Mouse (Mus musculus): Measurements from ENCODE around the gene Lrig1.

Gene Lrig1

DNA sequence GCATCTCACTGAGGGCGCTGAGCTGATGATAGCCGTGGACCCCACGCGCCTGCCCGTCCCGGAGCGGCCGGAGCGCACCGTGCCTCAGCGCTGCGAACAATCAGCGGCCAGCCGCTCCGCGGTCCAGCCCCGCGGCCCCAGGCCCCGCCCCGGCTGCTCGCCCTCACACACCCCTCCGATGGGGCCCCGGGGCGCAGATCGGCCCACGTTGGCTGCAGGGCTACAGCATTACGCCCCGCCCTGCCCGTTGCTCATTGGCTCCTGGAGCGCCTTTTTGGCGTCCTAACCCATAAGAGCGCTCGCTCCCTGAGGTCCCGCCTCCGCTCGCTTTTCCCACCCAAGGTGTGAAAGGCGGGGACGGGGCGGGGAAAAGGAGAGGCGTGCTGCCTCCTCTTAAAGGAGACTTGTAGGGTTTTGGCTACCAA, at the start of gene Lrig1:
Gene Lrig1, minus strand, starts transcription at position 92 of the 425 bp plus-strand sequence.
- DNase-seq, result peak; percentile 98 to 99

DNA sequence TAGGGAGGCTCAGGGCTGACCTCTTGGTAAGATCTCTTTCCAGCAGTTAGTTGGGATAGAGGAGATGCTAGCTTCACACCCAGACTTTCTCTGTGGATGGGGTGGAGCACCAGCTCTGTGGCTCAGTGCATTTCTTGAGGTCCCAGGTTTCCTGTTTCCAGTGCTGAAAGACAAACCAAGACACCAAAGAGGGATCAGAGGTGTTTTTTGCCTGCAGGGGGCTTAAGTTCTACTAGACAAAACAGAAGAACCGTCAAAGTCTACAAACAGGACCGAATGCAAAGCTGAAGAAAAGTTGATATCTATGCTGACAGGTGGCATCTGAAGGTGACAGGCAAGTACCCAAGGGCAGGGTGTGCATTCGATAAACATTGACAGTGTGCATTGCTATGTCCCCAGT, 49.7 kb upstream of the Lrig1 start:
- no peak for DNase-seq

DNA sequence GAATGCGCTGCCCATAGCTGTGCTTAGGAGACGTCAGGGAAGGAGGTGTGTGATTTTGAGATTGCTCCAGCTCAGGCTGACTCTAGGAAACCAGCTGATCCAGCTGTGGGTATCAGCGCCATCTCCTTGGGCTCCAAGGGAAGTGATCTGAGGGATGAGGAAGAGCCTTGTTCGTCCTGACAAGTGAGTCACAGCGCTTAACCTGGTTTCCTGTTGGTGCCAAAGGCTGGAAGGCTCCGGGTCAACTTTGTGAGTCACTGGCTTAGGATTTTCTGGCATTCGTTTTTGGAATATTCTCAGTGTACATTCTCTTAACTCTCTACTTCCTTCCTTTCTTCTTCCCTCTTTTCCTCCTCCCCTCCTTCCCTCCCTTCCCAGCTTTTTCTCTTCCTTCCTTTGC, 48.4 kb upstream of the Lrig1 start:
- DNase-seq, result no peak

DNA sequence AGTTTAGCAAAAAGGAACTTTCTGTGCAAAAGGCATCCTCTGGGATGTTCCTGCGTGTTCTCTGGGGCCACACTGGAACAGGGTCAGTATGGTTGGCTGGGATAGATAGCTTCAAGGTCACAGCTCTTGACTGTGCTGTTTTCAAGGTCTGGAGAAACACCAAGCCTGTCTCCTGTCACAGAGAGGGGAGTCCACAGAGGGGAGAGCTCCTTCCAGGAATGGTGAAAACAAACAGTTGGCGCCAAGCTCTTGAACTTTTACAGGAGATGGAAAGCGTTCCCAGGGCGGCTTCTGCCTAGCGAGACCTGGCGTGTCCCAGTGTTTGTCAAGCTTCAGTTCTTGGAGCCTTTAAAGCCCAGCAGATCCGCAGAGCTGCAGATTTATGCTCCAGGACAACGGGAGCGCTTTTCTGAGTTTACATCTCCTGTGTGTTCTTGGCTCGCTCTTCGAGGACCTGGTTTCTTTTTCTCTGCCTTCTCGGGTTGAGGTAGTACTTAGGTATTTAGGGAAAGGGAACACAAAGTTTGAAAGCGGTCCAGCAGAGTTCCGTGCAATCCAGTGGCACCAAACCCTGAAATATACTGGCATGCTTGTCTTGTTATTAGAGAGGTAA, 40.3 kb upstream of the Lrig1 start:
- DNase-seq, result no peak

DNA sequence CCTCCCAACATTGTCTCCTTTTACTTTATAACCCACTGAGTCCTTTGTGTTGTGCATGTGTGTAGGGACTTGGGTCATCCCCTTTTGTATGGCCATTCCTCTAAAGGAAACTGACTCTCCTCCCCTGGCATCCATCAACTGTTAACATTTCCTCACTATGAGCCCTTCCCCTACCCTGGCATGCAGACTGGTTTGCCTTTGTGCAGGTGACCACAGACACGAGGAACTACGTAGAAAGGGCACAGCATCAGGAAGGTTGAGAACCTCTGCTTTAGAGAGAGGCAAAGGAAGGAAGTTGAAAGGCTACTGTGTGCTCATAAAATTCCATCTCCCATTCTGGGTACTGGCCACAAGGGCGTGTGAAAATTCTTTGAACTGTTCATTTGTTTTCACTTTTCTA, 38.7 kb upstream of the Lrig1 start:
- DNase-seq, result no peak

DNA sequence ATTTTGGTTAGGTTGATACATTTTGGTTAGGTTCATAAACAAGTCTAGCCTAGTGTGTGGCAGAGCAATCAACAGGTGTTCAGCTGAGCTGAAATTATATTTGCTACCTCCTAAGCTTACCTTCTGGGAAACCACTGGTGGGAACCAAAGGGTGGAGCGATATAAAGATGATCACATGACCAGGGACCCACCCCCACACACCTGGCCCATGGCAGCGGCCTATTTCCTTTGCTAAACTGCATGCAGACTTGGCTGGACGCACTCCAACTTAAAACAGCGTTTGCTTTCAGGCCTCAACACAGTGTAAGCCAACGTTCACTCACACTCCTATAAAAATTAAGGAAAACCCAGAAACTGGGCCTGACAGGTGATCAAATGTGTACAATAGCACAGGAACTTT, 33.9 kb upstream of the Lrig1 start:
- no peak for DNase-seq

DNA sequence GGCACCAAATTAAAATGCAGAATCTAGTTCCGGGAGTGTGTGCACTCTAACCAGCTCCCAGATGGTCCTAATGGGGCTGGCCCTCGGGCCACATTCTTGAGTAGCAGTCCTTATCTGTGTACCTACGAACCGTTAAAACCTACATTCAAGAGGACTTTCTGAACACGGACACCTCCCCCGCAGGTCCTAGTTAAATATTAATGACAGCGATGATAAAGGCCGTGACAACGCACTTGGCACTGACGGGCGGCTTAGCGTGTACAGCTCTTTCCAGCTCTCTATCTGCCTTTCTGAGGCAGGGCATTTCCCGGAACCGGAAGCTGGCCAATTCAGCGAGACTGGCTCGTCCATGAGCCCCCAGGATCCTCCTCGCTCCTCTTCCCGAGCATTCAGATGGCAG, 29.9 kb upstream of the Lrig1 start:
- DNase-seq, result peak; percentile 32 to 56

DNA sequence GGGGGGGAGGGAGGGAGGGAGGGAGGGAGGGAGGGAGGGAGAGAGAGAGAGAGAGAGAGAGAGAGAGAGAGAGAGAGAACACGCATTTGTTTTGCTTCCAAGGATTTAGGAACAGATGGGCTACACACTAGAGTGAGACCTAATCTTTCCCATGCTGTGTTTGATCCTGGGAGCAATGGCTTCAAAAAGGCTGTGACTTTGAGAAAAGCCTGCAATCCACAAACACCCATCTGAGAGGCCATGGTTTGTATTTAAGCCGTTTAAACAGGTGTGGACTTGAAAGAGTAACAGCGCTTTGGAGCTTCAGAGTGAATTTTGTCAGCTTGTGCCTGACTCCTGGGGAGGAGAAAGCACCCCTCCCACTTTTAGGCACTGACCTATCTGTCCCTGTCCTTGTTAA, 29.2 kb upstream of the Lrig1 start:
- DNase-seq, result no peak

DNA sequence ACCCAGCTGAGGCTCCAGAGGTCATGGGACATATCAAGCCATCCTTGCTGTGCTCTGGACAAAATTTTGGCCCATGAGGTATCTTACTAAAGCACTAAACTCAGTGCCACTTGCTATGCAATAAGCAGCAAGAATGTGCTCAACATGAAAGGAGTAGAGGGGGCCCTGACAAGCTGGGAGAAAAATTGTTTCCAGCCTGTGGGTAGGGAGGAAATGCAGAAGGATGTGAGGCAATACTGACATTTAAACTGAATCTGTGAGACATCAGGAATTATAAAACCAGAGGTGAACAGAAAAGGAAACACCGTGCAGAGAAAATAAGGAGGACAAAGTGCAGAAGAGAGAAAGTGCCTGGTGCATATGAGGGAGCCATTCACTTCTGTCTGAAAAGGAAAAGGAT, 24.7 kb upstream of the Lrig1 start:
- DNase-seq, result no peak

DNA sequence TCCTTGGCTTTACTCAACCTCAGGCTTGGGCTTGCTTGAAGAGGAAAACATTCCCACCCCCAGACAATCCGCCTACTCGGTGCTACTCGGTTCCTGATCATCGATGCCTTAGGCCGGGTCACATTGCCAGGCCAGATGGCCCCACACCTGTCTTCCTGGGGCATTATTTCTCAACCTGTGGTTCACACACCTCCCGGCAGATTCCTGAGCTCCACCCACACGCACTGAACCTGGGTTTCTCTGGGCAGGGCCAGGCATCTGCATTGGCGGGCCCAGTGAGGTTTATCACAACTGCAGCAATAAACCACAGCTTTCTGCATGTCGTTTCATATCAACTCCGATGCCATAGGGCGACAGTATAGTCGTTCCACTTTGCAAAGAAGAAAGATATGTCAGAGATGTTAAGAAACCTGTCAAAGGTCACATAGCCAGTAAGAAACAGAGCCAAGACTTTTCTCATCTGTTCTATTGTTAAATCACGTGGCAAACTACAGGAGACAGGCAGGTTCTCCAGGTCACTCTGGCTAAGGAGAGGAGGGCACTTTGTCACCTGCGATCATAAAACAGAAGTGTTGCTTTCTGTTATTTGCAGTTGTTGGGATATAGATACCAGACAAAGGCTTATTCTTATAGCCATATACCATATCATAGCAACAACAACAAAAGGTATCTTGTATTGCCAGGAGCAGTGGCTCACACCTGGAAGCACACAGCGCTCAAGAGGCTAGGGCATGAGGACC, 18.8 kb upstream of the Lrig1 start:
- DNase-seq, result no peak

DNA sequence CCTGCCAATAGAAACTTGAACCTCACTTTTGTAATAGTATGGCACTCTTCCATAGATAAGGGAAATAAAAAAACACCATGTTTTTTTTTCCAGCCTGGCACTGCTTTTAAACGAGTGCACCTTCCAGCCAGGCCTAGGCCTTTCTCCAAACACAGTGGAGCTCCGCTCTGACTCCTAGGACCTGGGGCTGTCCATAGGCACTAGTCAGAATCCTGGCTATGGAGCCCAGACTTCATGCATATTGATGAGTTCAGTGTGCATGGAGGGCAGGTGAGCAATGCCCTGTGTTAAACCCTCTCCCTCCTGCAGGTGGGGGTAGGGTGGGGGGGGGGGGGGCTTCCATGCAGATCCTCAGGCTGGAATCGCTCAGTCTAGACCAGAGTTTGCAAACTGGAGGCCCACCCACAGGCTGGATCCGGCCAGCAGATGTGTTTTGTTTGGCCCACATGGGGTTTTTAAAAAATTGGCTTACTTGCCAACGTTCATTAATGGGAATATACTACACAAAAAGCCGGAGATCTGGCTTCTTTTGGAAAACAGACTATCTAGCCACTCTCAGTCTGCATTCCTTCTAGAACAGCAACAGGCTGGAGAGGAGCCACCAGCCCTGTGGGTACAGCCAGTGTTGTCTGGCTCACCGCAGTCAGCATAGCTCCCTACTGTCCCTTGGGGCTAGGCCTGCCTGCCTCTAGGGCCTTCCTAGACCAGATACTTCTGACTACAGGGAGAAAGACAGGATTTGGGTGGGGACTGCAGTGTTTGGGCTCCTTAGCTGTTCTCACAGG, 17.9 kb upstream of the Lrig1 start:
- peak; percentile 17 to 18 for DNase-seq

DNA sequence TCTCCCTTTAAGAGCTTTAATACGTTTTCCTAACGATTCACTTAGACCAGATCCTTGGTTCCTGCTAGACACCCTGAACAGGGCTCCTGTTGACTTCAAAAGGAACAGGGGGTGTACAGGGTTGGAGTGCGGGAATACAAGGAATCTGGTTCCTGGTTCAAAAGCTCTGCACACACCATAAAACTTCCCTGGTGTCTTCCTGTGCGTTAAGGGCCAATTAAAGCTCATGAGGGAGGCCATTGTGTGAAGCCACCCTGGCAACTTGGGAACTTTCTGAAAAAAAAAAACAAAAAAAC, 15.6 kb upstream of the Lrig1 start:
- DNase-seq, result no peak

DNA sequence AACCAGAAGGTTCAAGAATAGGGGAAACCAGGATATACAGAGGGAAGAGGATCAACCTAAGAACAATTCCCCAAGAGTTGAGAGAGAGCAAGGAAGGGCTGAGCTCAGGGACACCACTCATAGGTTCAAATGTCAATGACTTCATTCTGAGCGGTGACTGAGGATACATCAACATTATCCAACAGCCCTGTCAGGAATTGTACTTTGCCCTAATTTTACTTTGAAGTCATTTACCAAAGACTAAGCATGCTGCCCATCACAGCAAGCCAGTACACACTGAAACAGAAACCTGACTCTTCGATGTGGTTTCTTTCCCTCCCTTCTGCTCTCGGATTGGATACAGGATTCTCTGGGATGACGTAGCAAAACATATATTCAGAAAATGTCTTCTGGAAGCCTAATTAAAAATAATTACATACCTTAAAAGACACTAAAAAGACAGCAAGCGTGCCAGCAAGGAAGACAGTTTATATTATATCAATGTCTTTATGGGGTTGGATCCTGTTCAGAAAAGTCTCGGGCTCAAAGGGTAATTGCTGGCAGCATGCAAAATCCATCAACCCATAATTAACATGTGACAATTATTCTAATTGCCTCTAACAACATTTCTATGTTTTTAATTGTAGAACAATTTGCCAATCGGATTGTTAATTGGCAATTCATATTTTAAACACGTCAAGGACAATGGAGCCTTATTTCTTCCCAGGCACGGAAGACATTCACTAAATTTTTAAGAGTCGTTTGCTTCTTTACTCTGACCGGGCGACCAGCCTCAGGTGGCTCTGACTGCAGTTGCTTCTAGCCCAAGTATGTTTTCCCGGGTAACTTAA, 15.1 kb upstream of the Lrig1 start:
- no peak for DNase-seq

DNA sequence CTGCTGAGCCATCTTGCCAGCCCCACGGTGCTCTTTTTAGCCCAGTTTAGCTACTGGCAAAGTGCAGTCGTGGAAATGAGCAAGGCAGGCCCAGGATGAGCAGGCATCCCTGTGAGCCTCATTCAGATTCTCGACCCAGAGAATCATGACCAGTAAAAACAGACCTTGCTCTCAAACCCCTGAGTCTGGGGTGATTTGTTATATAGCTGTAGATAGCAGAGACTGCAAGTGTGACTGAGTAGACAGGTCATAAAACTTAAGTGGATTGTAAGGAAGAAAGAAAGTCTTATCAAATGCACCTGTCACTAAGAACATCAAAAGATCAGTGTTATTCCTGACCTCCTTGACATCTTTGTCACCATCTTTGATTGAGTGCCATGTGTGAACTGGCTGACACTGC, 9.9 kb upstream of the Lrig1 start:
- no peak for DNase-seq

DNA sequence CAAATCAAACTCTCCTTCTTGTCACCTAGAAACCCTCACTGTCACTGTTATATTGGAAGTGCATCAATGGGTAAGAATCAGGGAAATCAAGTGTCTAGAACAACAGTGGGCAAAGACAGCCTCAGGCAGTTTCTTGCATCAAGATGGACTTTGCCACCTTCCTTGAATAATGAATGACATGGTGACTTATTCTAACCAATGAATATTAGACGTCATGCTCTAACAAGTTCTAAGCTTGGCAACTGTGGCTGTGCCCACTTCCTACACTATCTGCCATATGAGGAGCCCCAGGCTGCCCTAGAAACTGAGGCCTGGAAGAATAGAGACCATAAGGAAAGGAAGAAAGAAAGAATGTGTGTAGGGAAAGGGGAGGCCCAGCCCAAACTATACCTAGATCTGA, 9.2 kb upstream of the Lrig1 start:
- no peak for DNase-seq

DNA sequence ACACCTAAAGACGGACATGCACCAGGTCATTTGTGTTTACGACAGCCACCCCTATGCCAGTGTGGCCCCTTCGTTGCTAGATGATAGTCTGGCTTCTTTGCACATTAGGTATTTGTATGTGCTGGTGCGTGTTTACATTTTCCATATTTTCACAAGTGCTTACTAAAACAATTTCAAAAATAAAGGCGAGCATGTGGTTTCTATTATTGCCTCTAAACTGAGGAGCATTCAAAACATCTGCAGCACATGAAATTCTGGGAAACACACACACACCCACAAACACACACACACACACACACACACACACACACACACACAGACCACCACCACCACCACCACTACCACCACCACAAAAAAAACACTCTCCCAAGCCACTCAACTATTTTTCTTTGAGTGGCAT, 7.3 kb upstream of the Lrig1 start:
- no peak for DNase-seq

DNA sequence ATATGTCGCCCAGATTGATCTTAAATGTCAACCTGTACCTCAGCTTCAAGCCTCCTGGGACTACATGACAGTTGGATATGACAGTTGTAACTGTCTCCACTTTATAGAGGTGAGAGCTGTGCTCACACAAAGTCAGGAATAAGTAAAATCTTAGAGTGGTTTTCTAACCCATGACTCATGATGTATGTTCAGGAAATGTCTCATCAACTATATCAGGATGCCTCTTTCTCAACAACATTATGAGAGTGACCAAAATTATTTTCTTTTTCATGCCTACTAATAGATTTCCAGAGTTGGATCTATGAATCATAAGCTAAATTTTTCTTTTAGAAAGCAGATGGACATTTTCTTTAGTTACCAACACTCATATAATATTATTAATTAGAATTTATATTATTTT, 6.0 kb upstream of the Lrig1 start:
- DNase-seq, result no peak

DNA sequence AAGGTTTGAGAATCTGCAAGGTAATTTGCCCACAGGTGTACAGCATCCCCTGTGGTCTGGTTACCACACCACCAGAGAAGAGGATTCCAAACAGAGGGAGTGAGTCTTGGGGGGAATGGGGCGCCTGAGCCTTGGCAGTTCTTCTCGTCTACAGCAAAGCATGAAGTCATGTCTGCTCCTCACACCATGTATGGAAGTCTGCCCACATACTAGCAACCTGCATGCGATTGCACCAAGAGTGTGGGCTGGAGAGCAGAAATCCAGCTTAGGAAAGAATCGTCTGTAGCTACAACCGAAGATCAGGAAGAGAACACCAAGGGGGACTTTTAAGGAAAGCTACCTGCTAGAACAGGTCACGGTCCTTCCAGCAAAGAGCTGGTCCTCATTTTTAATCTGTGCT, 3.0 kb upstream of the Lrig1 start:
- no peak for DNase-seq

DNA sequence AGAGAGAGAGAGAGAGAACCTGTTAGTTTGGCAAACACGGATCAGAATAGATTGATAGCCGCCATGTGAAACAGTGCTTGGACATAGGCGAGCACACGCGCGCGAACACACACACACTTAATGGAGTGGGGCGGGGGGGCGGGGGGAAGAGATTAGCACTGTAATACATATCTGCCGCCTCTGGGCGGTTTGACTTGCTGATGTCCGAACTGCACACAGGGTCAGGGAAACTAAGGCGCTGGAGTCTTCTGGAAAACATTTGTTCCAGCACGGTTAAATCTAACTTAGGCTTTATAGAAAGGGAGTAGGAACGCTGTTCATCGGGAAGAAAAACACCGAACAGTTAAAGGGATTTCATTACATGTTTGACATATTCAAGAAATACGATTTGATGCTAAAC, 1.1 kb upstream of the Lrig1 start:
- no peak for DNase-seq

DNA sequence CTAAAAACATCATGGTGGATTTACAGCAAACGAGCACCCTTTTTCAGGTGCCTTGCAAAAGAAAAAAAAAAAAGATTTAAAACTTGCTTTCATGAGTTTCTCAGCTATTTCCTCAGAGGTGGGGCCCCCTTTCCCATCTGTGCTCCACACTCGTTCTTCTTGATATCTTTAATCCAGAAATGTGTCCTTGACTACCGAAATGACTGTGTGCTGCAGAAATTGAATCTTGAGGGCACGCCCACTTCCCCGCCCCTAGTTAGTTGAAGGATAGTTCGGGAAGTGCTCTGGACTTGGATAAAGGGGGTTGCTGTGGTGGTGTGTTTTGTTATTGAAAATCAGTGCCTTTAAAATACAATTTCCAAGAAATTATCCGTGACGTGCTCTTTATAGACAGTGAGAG, 654 bp upstream of the Lrig1 start:
- DNase-seq, result peak; percentile 76 to 82

DNA sequence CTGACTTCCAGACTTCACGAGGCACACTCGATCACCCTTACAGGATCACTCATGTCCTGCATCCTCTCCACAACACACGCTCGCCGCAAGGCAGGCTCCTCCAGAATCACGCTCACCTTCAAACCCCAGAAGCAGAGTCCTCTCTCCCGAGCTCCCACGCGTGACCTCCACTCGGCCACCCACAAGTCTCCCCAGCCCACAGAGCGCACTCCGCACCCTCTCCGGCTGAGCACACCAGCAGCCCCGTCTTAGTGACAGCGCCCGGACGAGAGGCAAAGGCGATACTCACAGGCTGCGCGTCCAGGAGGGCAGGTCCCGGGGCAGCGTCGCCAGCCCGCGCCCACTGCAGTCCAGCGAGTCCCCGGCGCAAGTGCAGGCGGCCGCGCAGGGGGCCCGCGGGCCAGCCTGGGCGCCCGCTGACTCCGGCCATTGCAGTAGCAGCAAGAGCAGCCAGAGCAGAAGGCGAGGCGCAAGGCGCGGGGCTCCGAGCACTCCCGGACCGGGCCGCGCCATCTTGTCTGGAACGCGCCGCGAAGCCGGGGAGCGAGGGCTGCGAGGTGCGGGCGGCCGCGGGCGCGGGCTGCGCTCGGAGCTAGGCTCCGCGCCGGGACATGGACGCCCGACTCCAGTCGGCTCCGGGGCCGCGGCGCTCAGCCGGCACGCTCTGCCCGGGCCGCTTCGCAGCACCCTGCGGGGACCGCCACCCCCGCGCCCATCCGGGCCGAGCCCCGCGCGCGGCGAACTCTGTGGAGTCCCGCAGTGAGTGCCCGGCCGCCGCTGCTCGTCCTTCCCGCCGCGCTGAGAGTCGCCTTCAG, 578 bp downstream of the Lrig1 start:
- no peak for DNase-seq

DNA sequence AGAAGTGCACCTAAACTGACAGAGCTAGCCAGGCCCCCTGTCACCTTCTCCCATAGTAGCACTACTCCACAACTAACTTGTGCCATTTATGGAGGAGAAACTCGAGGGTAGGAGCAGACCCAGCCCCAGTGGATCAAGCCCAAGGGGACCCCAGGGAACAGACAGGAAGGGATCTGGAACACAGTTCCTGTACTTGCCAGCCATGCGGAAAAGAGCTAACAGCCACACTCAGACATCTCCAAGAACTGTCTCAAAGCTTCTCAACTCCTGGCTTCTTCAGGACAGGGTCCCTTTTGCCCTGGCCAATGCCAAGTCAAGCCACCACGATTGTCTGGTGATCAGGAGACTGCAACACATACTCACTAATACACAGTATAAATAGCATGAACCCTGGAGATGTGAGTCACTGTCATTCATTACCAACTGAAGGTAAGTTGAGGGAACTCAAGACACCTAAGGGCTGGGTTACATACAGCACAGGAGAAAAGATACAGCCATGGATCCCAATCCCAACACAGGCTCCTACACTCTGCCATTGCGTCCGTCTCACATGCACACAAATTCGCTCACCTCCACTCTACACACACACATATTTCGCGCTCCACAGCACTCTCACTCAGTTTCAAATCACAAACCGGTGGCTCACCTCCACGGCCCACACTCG, 1.3 kb downstream of the Lrig1 start:
- no peak for DNase-seq
